Mouse (Mus musculus) E14TG2a.4 (cell line): ENCODE data around the gene Shc3.

ENCODE experiments used
- H3K27me3 ChIP-seq: 2 replicates; pipeline ENCODE4 v1.6.1; 2014; ENCODE audit warnings: low read length, control low read depth; ENCODE audit not compliant: insufficient read depth
- H3K36me3 ChIP-seq: 2 replicates; pipeline ENCODE4 v1.6.1; 2014; ENCODE audit warnings: low read length, control low read depth; ENCODE audit not compliant: insufficient read depth
- H3K4me1 ChIP-seq: replicated peaks from 2 replicates; pipeline ENCODE4 v1.6.1; 2014; ENCODE audit warnings: low read depth, low read length, control low read depth
- H3K4me3 ChIP-seq: replicated peaks from 2 replicates; pipeline ENCODE4 v1.5.1; 2014; ENCODE audit warnings: mild to moderate bottlenecking, low read length
- H3K9me3 ChIP-seq: 2 replicates; pipeline ENCODE4 v1.6.1; 2014; ENCODE audit warnings: low read length, control low read depth
- CTCF ChIP-seq: conservative IDR thresholded peaks from 2 replicates; pipeline ENCODE4 v1.5.1; 2014; ENCODE audit warnings: low read length
- NANOG ChIP-seq: IDR thresholded peaks from 2 replicates; pipeline ENCODE4 v1.6.1; 2014; ENCODE audit warnings: borderline replicate concordance, low read length, mixed read lengths
- POU5F1 ChIP-seq: IDR thresholded peaks from 2 replicates; pipeline ENCODE4 v1.6.1; 2014; ENCODE audit warnings: low read length, borderline replicate concordance

Gene Shc3

GRCm38 (mm10) chr13:51568911-51569684, at the start of gene Shc3:
Gene Shc3, minus strand, starts transcription at chr13:51569419.
- Histone ChIP-seq H3K27me3 (peaks cover 66% of the 10 kb centered on the region), H3K4me1 (peaks cover 37% of the 10 kb centered on the region), H3K9me3 (peaks cover 15% of the 10 kb centered on the region), H3K36me3 (no peaks in the 10 kb centered on the region), H3K4me3 (peak within 1 kb of the TSS; percentile 73)
- TF ChIP-seq NANOG, result no peak
- TF ChIP-seq POU5F1, result no peak
- TF ChIP-seq CTCF, result no peak

GRCm38 (mm10) chr13:51618602-51619001, 49.4 kb upstream of the Shc3 start:
- H3K27me3 ChIP-seq, result no peaks in the 10 kb centered on the region
- H3K36me3 ChIP-seq, result no peaks in the 10 kb centered on the region
- H3K4me1 ChIP-seq, result peaks cover 48% of the 10 kb centered on the region
- TF ChIP-seq NANOG (no peak), CTCF (no peak), POU5F1 (no peak)
- H3K9me3 ChIP-seq, result no peaks in the 10 kb centered on the region
- no peak overlapping the region for H3K4me3 ChIP-seq

GRCm38 (mm10) chr13:51617861-51618260, 48.6 kb upstream of the Shc3 start:
- no peaks in the 10 kb centered on the region for H3K36me3 ChIP-seq
- H3K27me3 ChIP-seq, result no peaks in the 10 kb centered on the region
- H3K4me1 ChIP-seq, result peaks cover 45% of the 10 kb centered on the region
- H3K9me3 ChIP-seq, result no peaks in the 10 kb centered on the region
- TF ChIP-seq POU5F1, result no peak
- peak; percentile 93 for TF ChIP-seq CTCF
- TF ChIP-seq NANOG, result no peak
- H3K4me3 ChIP-seq, result no peak overlapping the region

GRCm38 (mm10) chr13:51617306-51617705, 48.1 kb upstream of the Shc3 start:
- H3K36me3 ChIP-seq, result no peaks in the 10 kb centered on the region
- no peaks in the 10 kb centered on the region for H3K27me3 ChIP-seq
- no peaks in the 10 kb centered on the region for H3K9me3 ChIP-seq
- TF ChIP-seq NANOG (no peak), POU5F1 (no peak), CTCF (no peak)
- H3K4me1 ChIP-seq, result peaks cover 45% of the 10 kb centered on the region
- H3K4me3 ChIP-seq, result no peak overlapping the region

- H3K4me3 ChIP-seq, result peak overlapping the region; percentile 60
- peaks cover 52% of the 10 kb centered on the region for H3K4me1 ChIP-seq
- no peaks in the 10 kb centered on the region for H3K27me3 ChIP-seq
- no peaks in the 10 kb centered on the region for H3K9me3 ChIP-seq
- TF ChIP-seq CTCF (no peak), POU5F1 (no peak), NANOG (no peak)
- no peaks in the 10 kb centered on the region for H3K36me3 ChIP-seq
These were observed 47.3 kb upstream of the Shc3 start for GRCm38 (mm10) chr13:51616417-51617044.

GRCm38 (mm10) chr13:51615815-51616214, 46.6 kb upstream of the Shc3 start:
- no peaks in the 10 kb centered on the region for H3K36me3 ChIP-seq
- H3K9me3 ChIP-seq, result no peaks in the 10 kb centered on the region
- peaks cover 58% of the 10 kb centered on the region for H3K4me1 ChIP-seq
- TF ChIP-seq POU5F1, result no peak
- TF ChIP-seq NANOG, result no peak
- TF ChIP-seq CTCF, result no peak
- peak overlapping the region; percentile 60 for H3K4me3 ChIP-seq
- H3K27me3 ChIP-seq, result no peaks in the 10 kb centered on the region

- Histone ChIP-seq H3K4me3 (no peak overlapping the region), H3K4me1 (peaks cover 58% of the 10 kb centered on the region), H3K36me3 (no peaks in the 10 kb centered on the region), H3K27me3 (no peaks in the 10 kb centered on the region), H3K9me3 (no peaks in the 10 kb centered on the region)
- TF ChIP-seq CTCF (no peak), POU5F1 (no peak), NANOG (no peak)
These were observed 42.3 kb upstream of the Shc3 start for GRCm38 (mm10) chr13:51611500-51611899.

- Histone ChIP-seq H3K4me1 (peaks cover 54% of the 10 kb centered on the region), H3K4me3 (no peak overlapping the region), H3K36me3 (no peaks in the 10 kb centered on the region), H3K9me3 (no peaks in the 10 kb centered on the region), H3K27me3 (no peaks in the 10 kb centered on the region)
- TF ChIP-seq CTCF (no peak), POU5F1 (no peak), NANOG (no peak)
These were observed 41.8 kb upstream of the Shc3 start for GRCm38 (mm10) chr13:51611060-51611459.
